Mouse (Mus musculus) heart, embryonic 10.5 days (tissue): Measurements from ENCODE around the gene Sun2. TPM values are rescaled to one million over a fixed set of nuclear protein-coding genes. Genes with fewer than 3 reads are reported as not detected.

Experiments used
- DNase-seq: peaks from one replicate; pipeline ENCODE4 v3.0.0-alpha.2; 2017; ENCODE audit warnings: low spot score
- H3K27ac ChIP-seq: fragments of 300-500 bp; sonication (generic); 2 replicates; pipeline ENCODE4 v1.5.1; 2016; ENCODE audit warnings: mild to moderate bottlenecking
- H3K27me3 ChIP-seq: fragments of 300-500 bp; sonication (generic); 2 replicates; pipeline ENCODE4 v1.6.1; 2016; ENCODE audit warnings: mild to moderate bottlenecking; ENCODE audit not compliant: poor library complexity, insufficient read depth, severe bottlenecking
- H3K36me3 ChIP-seq: fragments of 300-500 bp; sonication (generic); 2 replicates; pipeline ENCODE4 v1.6.1; 2016; ENCODE audit warnings: mild to moderate bottlenecking, moderate library complexity
- H3K4me1 ChIP-seq: fragments of 300-500 bp; sonication (generic); 2 replicates; pipeline ENCODE4 v1.6.1; 2016; ENCODE audit warnings: mild to moderate bottlenecking
- H3K4me3 ChIP-seq: fragments of 300-500 bp; sonication (generic); 2 replicates; pipeline ENCODE4 v1.5.1; 2016; ENCODE audit warnings: mild to moderate bottlenecking, moderate library complexity
- H3K9me3 ChIP-seq: fragments of 300-500 bp; sonication (generic); 2 replicates; pipeline ENCODE4 v1.6.1; 2016; ENCODE audit warnings: mild to moderate bottlenecking, moderate library complexity
- WGBS: fragments of 180-500 bp; shearing (Covaris S2); methylation state at CpG from one replicate; pipeline ENCODE4 v1.1.7; 2016; 5-methylcytosine and 5-hydroxymethylcytosine counted together
- polyA plus RNA-seq: library from polyadenylated mRNA; unstranded; fragments of >200 nt; fragmentation: Nextera tagmentation; extraction: Ambion mirVana; gene quantifications from 2 replicates; pipeline ENCODE4 v1.2.1, GENCODE M21; 2016

Sun2 gene
- polyA plus RNA-seq, 1 experiment from 2014 or later = 2.9 TPM

- Histone ChIP-seq H3K27me3 (no peaks in the 10 kb centered on the region), H3K4me3 (no peak overlapping the region), H3K9me3 (no peaks in the 10 kb centered on the region), H3K36me3 (peaks cover 81% of the 10 kb centered on the region), H3K27ac (no peak overlapping the region), H3K4me1 (peaks cover 22% of the 10 kb centered on the region; the same call in 1 of the 2 replicates)
- WGBS = 92% methylated on average over 8 of the region's 8 CpGs
- DNase-seq = no peak
Observed at GRCm38 (mm10) chr15:79733192-79733591, 9.1 kb downstream of the Sun2 start.

GRCm38 (mm10) chr15:79731554-79731953 lies 10.8 kb downstream of the Sun2 start:
- no peak for DNase-seq
- Histone ChIP-seq H3K9me3 (no peaks in the 10 kb centered on the region), H3K4me3 (no peak overlapping the region), H3K36me3 (peaks cover 81% of the 10 kb centered on the region), H3K27me3 (no peaks in the 10 kb centered on the region), H3K27ac (no peak overlapping the region), H3K4me1 (peaks cover 22% of the 10 kb centered on the region; the same call in 1 of the 2 replicates)
- WGBS = 88% methylated on average over 7 of the region's 7 CpGs

- peaks cover 90% of the 10 kb centered on the region for H3K36me3 ChIP-seq
- DNase-seq = no peak
- 89% methylated on average over 10 of the region's 10 CpGs for WGBS
Observed at GRCm38 (mm10) chr15:79728731-79729388, 13.5 kb downstream of the Sun2 start.

GRCm38 (mm10) chr15:79728311-79728710 lies 14.0 kb downstream of the Sun2 start:
- no peak overlapping the region for H3K27ac ChIP-seq
- H3K4me3 ChIP-seq = no peak overlapping the region
- H3K4me1 ChIP-seq = 0 out of 2 replicates have a peak, but pooled peaks cover 3% of the 10 kb centered on the region
- WGBS = 77% methylated on average over 5 of the region's 5 CpGs
- no peaks in the 10 kb centered on the region for H3K9me3 ChIP-seq
- H3K36me3 ChIP-seq = peaks cover 85% of the 10 kb centered on the region
- no peak for DNase-seq
- no peaks in the 10 kb centered on the region for H3K27me3 ChIP-seq

More at GRCm38 (mm10) chr15:79728731-79729388, 13.5 kb downstream of the Sun2 start:
- Histone ChIP-seq H3K9me3 (no peaks in the 10 kb centered on the region), H3K27ac (no peak overlapping the region), H3K4me3 (no peak overlapping the region), H3K27me3 (no peaks in the 10 kb centered on the region), H3K4me1 (peaks cover 3% of the 10 kb centered on the region; the same call in 1 of the 2 replicates)

GRCm38 (mm10) chr15:79727840-79728239 lies 14.5 kb downstream of the Sun2 start:
- DNase-seq = no peak
- Histone ChIP-seq H3K27ac (no peak overlapping the region), H3K36me3 (peaks cover 80% of the 10 kb centered on the region), H3K27me3 (no peaks in the 10 kb centered on the region), H3K4me1 (0 out of 2 replicates have a peak, but pooled peaks cover 3% of the 10 kb centered on the region), H3K4me3 (no peak overlapping the region), H3K9me3 (no peaks in the 10 kb centered on the region)
- WGBS = 88% methylated on average over 6 of the region's 6 CpGs

- H3K9me3 ChIP-seq = no peaks in the 10 kb centered on the region
- no peak overlapping the region for H3K27ac ChIP-seq
- 0 out of 2 replicates have a peak, but pooled peaks cover 3% of the 10 kb centered on the region for H3K4me1 ChIP-seq
- 91% methylated on average over 11 of the region's 11 CpGs for WGBS
- DNase-seq = no peak
- H3K27me3 ChIP-seq = no peaks in the 10 kb centered on the region
- peaks cover 75% of the 10 kb centered on the region for H3K36me3 ChIP-seq
- H3K4me3 ChIP-seq = no peak overlapping the region
Observed at GRCm38 (mm10) chr15:79725190-79725789, 17.0 kb downstream of the Sun2 start.

- no peak overlapping the region for H3K27ac ChIP-seq
- no peaks in the 10 kb centered on the region for H3K4me1 ChIP-seq
- no peaks in the 10 kb centered on the region for H3K27me3 ChIP-seq
- no peaks in the 10 kb centered on the region for H3K9me3 ChIP-seq
- H3K4me3 ChIP-seq = no peak overlapping the region
- peaks cover 76% of the 10 kb centered on the region for H3K36me3 ChIP-seq
- DNase-seq = no peak
- 21% methylated on average over 1 of the region's 1 CpGs for WGBS
Observed at GRCm38 (mm10) chr15:79723439-79723838, 18.9 kb downstream of the Sun2 start.

- DNase-seq = no peak
- no peak overlapping the region for H3K27ac ChIP-seq
- WGBS = 79% methylated on average over 4 of the region's 4 CpGs
- H3K4me1 ChIP-seq = no peaks in the 10 kb centered on the region
- no peak overlapping the region for H3K4me3 ChIP-seq
- no peaks in the 10 kb centered on the region for H3K27me3 ChIP-seq
- no peaks in the 10 kb centered on the region for H3K9me3 ChIP-seq
- peaks cover 75% of the 10 kb centered on the region for H3K36me3 ChIP-seq
Observed at GRCm38 (mm10) chr15:79720796-79721195, 21.5 kb downstream of the Sun2 start.

GRCm38 (mm10) chr15:79720267-79720666 lies 22.1 kb downstream of the Sun2 start:
- DNase-seq = no peak
- H3K27ac ChIP-seq = no peak overlapping the region
- WGBS = 88% methylated on average over 8 of the region's 8 CpGs
- peaks cover 75% of the 10 kb centered on the region for H3K36me3 ChIP-seq
- H3K9me3 ChIP-seq = no peaks in the 10 kb centered on the region
- H3K4me1 ChIP-seq = no peaks in the 10 kb centered on the region
- no peak overlapping the region for H3K4me3 ChIP-seq
- H3K27me3 ChIP-seq = no peaks in the 10 kb centered on the region

GRCm38 (mm10) chr15:79716710-79717109 lies 25.6 kb downstream of the Sun2 start:
- Histone ChIP-seq H3K36me3 (peaks cover 97% of the 10 kb centered on the region), H3K4me3 (no peak overlapping the region), H3K9me3 (no peaks in the 10 kb centered on the region), H3K4me1 (no peaks in the 10 kb centered on the region), H3K27ac (no peak overlapping the region), H3K27me3 (no peaks in the 10 kb centered on the region)
- 92% methylated on average over 6 of the region's 6 CpGs for WGBS
- no peak for DNase-seq

- Histone ChIP-seq H3K4me1 (no peaks in the 10 kb centered on the region), H3K4me3 (no peak overlapping the region), H3K9me3 (no peaks in the 10 kb centered on the region), H3K36me3 (peaks cover 99% of the 10 kb centered on the region), H3K27ac (no peak overlapping the region), H3K27me3 (no peaks in the 10 kb centered on the region)
- no peak for DNase-seq
- WGBS = 89% methylated on average over 7 of the region's 7 CpGs
Observed at GRCm38 (mm10) chr15:79715646-79716045, 26.7 kb downstream of the Sun2 start.

GRCm38 (mm10) chr15:79708229-79708822 lies 34.0 kb downstream of the Sun2 start:
- Histone ChIP-seq H3K27me3 (no peaks in the 10 kb centered on the region), H3K9me3 (no peaks in the 10 kb centered on the region), H3K4me1 (peaks cover 9% of the 10 kb centered on the region; the same call in 1 of the 2 replicates), H3K36me3 (peaks cover 64% of the 10 kb centered on the region), H3K4me3 (no peak overlapping the region), H3K27ac (no peak overlapping the region)
- WGBS = 92% methylated on average over 5 of the region's 5 CpGs
- DNase-seq = no peak

GRCm38 (mm10) chr15:79706603-79707214 lies 35.6 kb downstream of the Sun2 start:
- 84% methylated on average over 17 of the region's 17 CpGs for WGBS
- H3K27ac ChIP-seq = no peak overlapping the region
- H3K4me1 ChIP-seq = peaks cover 9% of the 10 kb centered on the region; the same call in 1 of the 2 replicates
- no peaks in the 10 kb centered on the region for H3K27me3 ChIP-seq
- H3K4me3 ChIP-seq = no peak overlapping the region
- H3K9me3 ChIP-seq = no peaks in the 10 kb centered on the region
- no peak for DNase-seq
- H3K36me3 ChIP-seq = peaks cover 48% of the 10 kb centered on the region
